Mouse (Mus musculus): ENCODE results near the gene Srcap. TPM values are rescaled to one million over a fixed set of nuclear protein-coding genes. Genes with fewer than 3 reads are reported as not detected.

The Srcap gene
- polyA plus RNA-seq, 1 experiment = 24.1 TPM

DNA sequence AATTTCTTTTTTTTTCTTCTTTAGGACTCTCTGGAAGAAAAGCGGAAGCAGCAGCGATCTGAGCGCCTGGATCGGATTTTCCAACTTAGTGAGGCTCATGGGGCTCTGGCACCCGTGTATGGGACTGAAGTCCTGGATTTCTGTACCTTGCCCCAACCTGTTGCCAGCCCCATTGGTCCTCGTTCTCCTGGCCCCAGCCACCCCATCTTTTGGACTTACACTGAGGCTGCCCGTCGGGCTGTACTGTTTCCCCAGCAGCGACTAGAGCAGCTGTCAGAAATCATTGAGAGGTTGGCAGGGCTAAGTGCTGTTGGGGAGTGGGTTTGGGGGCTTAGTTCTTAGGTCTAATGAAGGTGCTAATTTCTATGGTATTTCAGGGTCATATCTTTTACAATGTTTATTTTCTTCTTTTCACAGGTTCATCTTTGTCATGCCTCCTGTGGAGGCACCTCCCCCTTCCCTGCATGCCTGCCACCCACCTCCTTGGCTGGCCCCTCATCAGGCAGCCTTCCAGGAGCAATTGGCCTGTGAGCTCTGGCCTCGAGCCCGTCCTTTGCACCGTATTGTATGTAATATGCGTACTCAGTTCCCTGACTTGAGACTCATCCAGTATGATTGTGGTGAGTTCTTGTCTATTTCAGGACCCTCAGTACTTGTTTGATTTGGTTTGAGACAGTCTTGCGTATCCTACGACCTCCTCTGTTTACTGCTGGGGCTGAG lies 37.5 kb downstream of the Srcap start:
- TF ChIP-seq MYOD1 (IDR thresholded peaks at IDR 0.05; ENCODE audit: control insufficient read depth, insufficient read length, low read depth) (no peak), CTCF (IDR thresholded peaks at IDR 0.05; ENCODE audit: control insufficient read depth, insufficient read depth, insufficient read length) (no peak)
- Histone ChIP-seq H3K79me2 (ENCODE audit: control insufficient read depth, insufficient read depth) (peaks cover 12% of the 10 kb centered on the region), H3K36me3 (ENCODE audit: control insufficient read depth, insufficient read depth) (peaks cover 78% of the 10 kb centered on the region), H3K4me3 (ENCODE audit: insufficient read depth, poor library complexity, severe bottlenecking) (no peak overlapping the region), H3ac (ENCODE audit: control insufficient read depth, insufficient read length, low read depth) (no peak overlapping the region), H3K27me3 (ENCODE audit: control insufficient read depth, insufficient read depth, insufficient read length) (no peaks in the 10 kb centered on the region), H3K79me3 (ENCODE audit: low read depth) (peaks cover 5% of the 10 kb centered on the region)

DNA sequence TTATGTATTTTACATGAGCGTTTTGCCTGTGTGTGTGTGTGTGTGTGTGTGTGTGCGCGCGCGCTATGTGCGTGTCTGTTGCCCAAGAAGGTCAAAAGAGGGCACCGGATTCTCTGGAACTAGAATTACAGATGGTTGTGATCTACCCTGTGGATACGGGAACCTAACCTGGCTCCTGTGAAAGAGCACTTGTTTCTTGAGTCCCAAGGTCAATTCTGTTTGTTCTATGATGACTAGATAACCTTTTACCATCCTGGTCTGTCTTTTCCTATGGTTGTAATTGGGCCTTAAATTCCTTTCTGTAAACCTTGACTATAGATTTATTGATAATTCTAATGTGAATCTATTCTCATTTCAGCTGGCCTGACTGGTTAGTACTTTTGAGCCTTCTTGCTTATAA lies 39.8 kb downstream of the Srcap start:
- TF ChIP-seq CEBPB (IDR thresholded peaks at IDR 0.05; ENCODE audit: low read depth) (no peak), MAX (IDR thresholded peaks at IDR 0.05) (no peak), MYOD1 (IDR thresholded peaks at IDR 0.05; ENCODE audit: control insufficient read depth, insufficient read length, low read depth) (no peak), MYOG (IDR thresholded peaks at IDR 0.05; ENCODE audit: control insufficient read depth, extremely low read depth, insufficient read length) (no peak), FOSL1 (IDR thresholded peaks at IDR 0.05; ENCODE audit: insufficient read depth, low read length, poor library complexity, severe bottlenecking) (no peak), USF1 (IDR thresholded peaks at IDR 0.05; ENCODE audit: low read depth) (no peak), CTCF (IDR thresholded peaks at IDR 0.05; ENCODE audit: control insufficient read depth, insufficient read depth, insufficient read length) (no peak)

DNA sequence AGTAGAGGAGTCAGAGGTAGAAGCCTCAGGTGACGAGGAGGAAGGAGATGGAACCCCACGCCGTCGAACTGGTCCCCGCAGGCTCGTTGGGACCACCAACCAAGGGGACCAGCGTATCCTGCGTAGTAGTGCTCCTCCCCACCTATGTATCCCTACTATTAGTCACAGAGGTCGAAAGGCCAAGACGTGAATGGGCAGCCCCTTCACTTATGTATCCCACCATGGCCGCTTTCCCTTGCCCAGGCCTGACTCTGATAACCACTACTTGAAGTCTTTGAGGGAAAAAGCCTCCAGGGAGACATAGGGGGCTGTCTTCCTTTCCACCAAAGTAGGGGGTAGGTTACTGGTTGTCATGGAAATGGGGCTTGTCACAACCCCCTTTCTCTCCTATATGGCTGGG lies 48.8 kb downstream of the Srcap start:
- H3K36me3 ChIP-seq (ENCODE audit: control insufficient read depth, insufficient read depth) = peaks cover 72% of the 10 kb centered on the region
- TF ChIP-seq MYOG (IDR thresholded peaks at IDR 0.05; ENCODE audit: control insufficient read depth, extremely low read depth, insufficient read length) (no peak), USF1 (IDR thresholded peaks at IDR 0.05; ENCODE audit: low read depth) (no peak), MAX (IDR thresholded peaks at IDR 0.05) (no peak), MYOD1 (IDR thresholded peaks at IDR 0.05; ENCODE audit: control insufficient read depth, insufficient read length, low read depth) (no peak), CEBPB (IDR thresholded peaks at IDR 0.05; ENCODE audit: low read depth) (no peak), FOSL1 (IDR thresholded peaks at IDR 0.05; ENCODE audit: insufficient read depth, low read length, poor library complexity, severe bottlenecking) (no peak), CTCF (IDR thresholded peaks at IDR 0.05; ENCODE audit: control insufficient read depth, insufficient read depth, insufficient read length) (no peak)
- H3K79me2 ChIP-seq (ENCODE audit: control insufficient read depth, insufficient read depth) = no peaks in the 10 kb centered on the region
- peaks cover 1% of the 10 kb centered on the region for H3K79me3 ChIP-seq (ENCODE audit: low read depth)
- no peak overlapping the region for H3ac ChIP-seq (ENCODE audit: control insufficient read depth, insufficient read length, low read depth)
- H3K4me3 ChIP-seq (ENCODE audit: insufficient read depth, poor library complexity, severe bottlenecking) = no peak overlapping the region
- H3K27me3 ChIP-seq (ENCODE audit: control insufficient read depth, insufficient read depth, insufficient read length) = no peaks in the 10 kb centered on the region

More for the DNA sequence above, 39.8 kb downstream of the Srcap start:
- Histone ChIP-seq H3ac (ENCODE audit: control insufficient read depth, insufficient read length, low read depth) (no peak overlapping the region), H3K36me3 (ENCODE audit: control insufficient read depth, insufficient read depth) (peaks cover 79% of the 10 kb centered on the region), H3K27me3 (ENCODE audit: control insufficient read depth, insufficient read depth, insufficient read length) (no peaks in the 10 kb centered on the region), H3K79me3 (ENCODE audit: low read depth) (no peaks in the 10 kb centered on the region), H3K79me2 (ENCODE audit: control insufficient read depth, insufficient read depth) (peaks cover 7% of the 10 kb centered on the region), H3K4me3 (ENCODE audit: insufficient read depth, poor library complexity, severe bottlenecking) (no peak overlapping the region)

DNA sequence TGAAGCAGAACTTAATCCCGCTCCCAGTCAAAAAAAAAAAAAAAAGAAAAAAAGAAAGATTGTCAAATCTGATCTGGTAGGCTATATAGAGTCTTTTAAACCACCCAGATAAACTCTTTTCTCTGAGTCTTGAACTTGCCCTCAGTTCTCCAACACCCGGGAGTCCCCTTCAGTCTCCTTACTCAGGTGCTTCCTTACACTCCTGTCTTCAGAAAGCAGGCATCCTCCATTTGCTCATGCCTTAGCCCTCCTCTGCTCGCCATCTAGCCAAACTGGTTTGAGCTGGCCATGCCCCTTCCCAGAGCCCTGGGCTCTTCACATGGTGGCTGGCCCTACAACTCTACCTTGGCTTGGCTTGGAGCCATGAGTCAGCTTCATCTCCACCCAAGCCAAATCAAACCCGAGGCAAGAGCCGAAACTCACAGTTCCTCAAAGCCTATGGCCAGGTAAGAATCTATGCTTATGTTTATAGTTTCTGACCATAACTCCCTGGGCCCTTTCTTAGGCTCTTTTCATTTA lies 49.6 kb downstream of the Srcap start, which contains the start of gene Tmem265:
Gene Tmem265, plus strand, starts transcription at position 51 of the 519 bp plus-strand sequence.
- no peak within 1 kb of the TSS for H3K4me3 ChIP-seq (ENCODE audit: insufficient read depth, poor library complexity, severe bottlenecking)
- H3K27me3 ChIP-seq (ENCODE audit: control insufficient read depth, insufficient read depth, insufficient read length) = no peaks in the 10 kb centered on the region
- H3K79me2 ChIP-seq (ENCODE audit: control insufficient read depth, insufficient read depth) = no peaks in the 10 kb centered on the region
- H3ac ChIP-seq (ENCODE audit: control insufficient read depth, insufficient read length, low read depth) = no peak within 1 kb of the TSS
- no peak for TF ChIP-seq MAX (IDR thresholded peaks at IDR 0.05)
- no peak for TF ChIP-seq MYOG (IDR thresholded peaks at IDR 0.05; ENCODE audit: control insufficient read depth, extremely low read depth, insufficient read length)
- TF ChIP-seq MYOD1 (IDR thresholded peaks at IDR 0.05; ENCODE audit: control insufficient read depth, insufficient read length, low read depth) = no peak
- no peak for TF ChIP-seq USF1 (IDR thresholded peaks at IDR 0.05; ENCODE audit: low read depth)
- no peak for TF ChIP-seq CTCF (IDR thresholded peaks at IDR 0.05; ENCODE audit: control insufficient read depth, insufficient read depth, insufficient read length)
- no peak for TF ChIP-seq CEBPB (IDR thresholded peaks at IDR 0.05; ENCODE audit: low read depth)
- TF ChIP-seq FOSL1 (IDR thresholded peaks at IDR 0.05; ENCODE audit: insufficient read depth, low read length, poor library complexity, severe bottlenecking) = no peak
- peaks cover 72% of the 10 kb centered on the region for H3K36me3 ChIP-seq (ENCODE audit: control insufficient read depth, insufficient read depth)
- H3K79me3 ChIP-seq (ENCODE audit: low read depth) = peaks cover 1% of the 10 kb centered on the region

DNA sequence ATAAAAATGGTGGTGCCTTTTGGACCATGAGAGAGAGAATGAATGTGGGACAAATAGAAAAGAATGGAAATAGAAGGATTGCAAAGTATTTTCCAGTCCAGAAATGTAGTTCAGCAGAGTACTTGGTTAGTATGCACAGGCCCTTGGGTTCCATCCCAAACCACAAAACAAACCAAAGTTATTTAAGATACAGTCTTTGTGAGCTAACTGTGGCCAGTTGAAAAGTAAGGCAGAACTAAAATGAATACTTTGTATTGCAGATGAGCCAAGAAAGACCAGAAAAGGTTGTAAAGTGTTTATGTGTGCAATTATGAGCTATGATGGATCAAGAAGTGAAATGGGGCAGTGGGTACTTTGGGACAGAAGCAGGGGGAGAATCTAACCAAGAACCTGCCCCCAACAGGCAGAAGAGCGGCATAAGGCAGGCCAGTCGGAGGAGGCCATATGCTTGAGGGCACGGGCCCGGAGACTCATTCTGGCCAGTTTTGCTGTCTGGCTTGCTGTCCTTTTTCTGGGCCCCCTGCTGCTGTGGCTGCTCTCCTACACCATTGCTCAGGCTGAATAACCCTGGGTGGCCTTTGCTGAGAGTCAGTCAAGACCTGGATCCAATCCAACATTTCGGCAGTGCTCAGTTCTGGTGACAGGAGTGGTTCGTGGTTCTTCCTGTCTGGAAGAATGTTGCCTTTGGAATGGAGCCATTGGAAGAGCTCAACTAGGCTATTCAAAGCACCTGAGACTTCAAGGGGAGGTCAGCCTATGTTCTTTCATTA lies 52.8 kb downstream of the Srcap start:
- Histone ChIP-seq H3K36me3 (ENCODE audit: control insufficient read depth, insufficient read depth) (peaks cover 50% of the 10 kb centered on the region), H3K79me3 (ENCODE audit: low read depth) (peaks cover 1% of the 10 kb centered on the region), H3K27me3 (ENCODE audit: control insufficient read depth, insufficient read depth, insufficient read length) (no peaks in the 10 kb centered on the region), H3ac (ENCODE audit: control insufficient read depth, insufficient read length, low read depth) (no peak overlapping the region), H3K79me2 (ENCODE audit: control insufficient read depth, insufficient read depth) (no peaks in the 10 kb centered on the region), H3K4me3 (ENCODE audit: insufficient read depth, poor library complexity, severe bottlenecking) (no peak overlapping the region)
- no peak for TF ChIP-seq MYOD1 (IDR thresholded peaks at IDR 0.05; ENCODE audit: control insufficient read depth, insufficient read length, low read depth)
- TF ChIP-seq USF1 (IDR thresholded peaks at IDR 0.05; ENCODE audit: low read depth) = no peak
- no peak for TF ChIP-seq CTCF (IDR thresholded peaks at IDR 0.05; ENCODE audit: control insufficient read depth, insufficient read depth, insufficient read length)
- no peak for TF ChIP-seq MAX (IDR thresholded peaks at IDR 0.05)
- TF ChIP-seq MYOG (IDR thresholded peaks at IDR 0.05; ENCODE audit: control insufficient read depth, extremely low read depth, insufficient read length) = no peak
- TF ChIP-seq FOSL1 (IDR thresholded peaks at IDR 0.05; ENCODE audit: insufficient read depth, low read length, poor library complexity, severe bottlenecking) = no peak
- no peak for TF ChIP-seq CEBPB (IDR thresholded peaks at IDR 0.05; ENCODE audit: low read depth)

All from C2C12 (cell line).